Mouse (Mus musculus) myocyte (in vitro differentiated cells): ENCODE results near the gene Hbb-bh1.

Source experiments
- MYOD1 ChIP-seq, 3 experiments: IDR thresholded peaks; one replicate each; pipeline ENCODE4 v1.6.1; 2011; ENCODE audit warnings: control low read depth in 2 of 3, low read depth in 2 of 3, mild to moderate bottlenecking in 2 of 3, moderate library complexity in 1 of 3; ENCODE audit not compliant: insufficient read length in 2 of 3, control insufficient read depth in 1 of 3
- POLR2A ChIP-seq: IDR thresholded peaks from one replicate; pipeline ENCODE4 v1.6.1; 2011; ENCODE audit warnings: low read depth, mild to moderate bottlenecking, control low read depth, moderate library complexity; ENCODE audit not compliant: insufficient read length

DNA sequence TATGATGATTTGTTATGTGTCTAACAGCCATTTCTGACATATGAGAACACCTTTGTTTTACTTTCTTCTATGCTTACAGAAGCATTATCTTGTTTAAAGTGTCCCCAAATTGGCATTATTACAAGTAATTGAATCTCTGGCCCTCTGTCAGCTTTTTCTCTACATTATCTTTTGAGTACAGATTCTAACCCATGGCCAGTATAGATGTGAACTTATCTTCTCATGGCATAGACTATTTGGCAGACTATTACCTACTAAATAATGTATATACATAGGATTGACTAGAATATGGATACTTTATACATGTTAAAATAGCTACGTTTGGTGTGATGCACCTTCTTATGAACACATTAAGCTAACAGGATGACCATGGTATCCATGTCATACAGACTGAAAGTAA, 11.7 kb upstream of the Hbb-bh1 start:
- no peak for TF ChIP-seq POLR2A
- no peak for TF ChIP-seq MYOD1 (IDR thresholded peaks at IDR 0.05; ENCODE audit: control insufficient read depth in 1 of 3, insufficient read length in 2 of 3, low read depth in 2 of 3)
